Mouse (Mus musculus) left cerebral cortex, adult 11 months (tissue): Measurements from ENCODE around the gene Tle6.
"Not testable (repeated sequence)": the region's sequence is repeated elsewhere in the genome, so short reads cannot be mapped to it uniquely, and the experiment has no call there.

Experiments used
- DNase-seq: peaks from one replicate; pipeline ENCODE4 v3.0.0; 2022; ENCODE audit warnings: low spot score

The Tle6 gene

GRCm38 (mm10) chr10:81600738-81601203, at the start of gene Tle6:
Tle6 (minus strand) TSS chr10:81601073.
- DNase-seq = peak; percentile 91

GRCm38 (mm10) chr10:81648803-81649775, 48.2 kb upstream of the Tle6 start, which contains the start of gene Gm10778:
Gm10778 (plus strand) TSS chr10:81649059.
- DNase-seq = peak; percentile 82

GRCm38 (mm10) chr10:81646015-81646555, 45.2 kb upstream of the Tle6 start:
- no peak for DNase-seq

- DNase-seq = no peak
Measured at GRCm38 (mm10) chr10:81645391-81645790, 44.5 kb upstream of the Tle6 start.

- DNase-seq = no peak
Measured at GRCm38 (mm10) chr10:81644716-81645115, 43.8 kb upstream of the Tle6 start.

- no peak for DNase-seq
Measured at GRCm38 (mm10) chr10:81644162-81644561, 43.3 kb upstream of the Tle6 start.

- DNase-seq = peak; percentile 94
Measured at GRCm38 (mm10) chr10:81643449-81644055, 42.7 kb upstream of the Tle6 start.

- DNase-seq = no peak
Measured at GRCm38 (mm10) chr10:81642648-81643448, 42.0 kb upstream of the Tle6 start.

DNA sequence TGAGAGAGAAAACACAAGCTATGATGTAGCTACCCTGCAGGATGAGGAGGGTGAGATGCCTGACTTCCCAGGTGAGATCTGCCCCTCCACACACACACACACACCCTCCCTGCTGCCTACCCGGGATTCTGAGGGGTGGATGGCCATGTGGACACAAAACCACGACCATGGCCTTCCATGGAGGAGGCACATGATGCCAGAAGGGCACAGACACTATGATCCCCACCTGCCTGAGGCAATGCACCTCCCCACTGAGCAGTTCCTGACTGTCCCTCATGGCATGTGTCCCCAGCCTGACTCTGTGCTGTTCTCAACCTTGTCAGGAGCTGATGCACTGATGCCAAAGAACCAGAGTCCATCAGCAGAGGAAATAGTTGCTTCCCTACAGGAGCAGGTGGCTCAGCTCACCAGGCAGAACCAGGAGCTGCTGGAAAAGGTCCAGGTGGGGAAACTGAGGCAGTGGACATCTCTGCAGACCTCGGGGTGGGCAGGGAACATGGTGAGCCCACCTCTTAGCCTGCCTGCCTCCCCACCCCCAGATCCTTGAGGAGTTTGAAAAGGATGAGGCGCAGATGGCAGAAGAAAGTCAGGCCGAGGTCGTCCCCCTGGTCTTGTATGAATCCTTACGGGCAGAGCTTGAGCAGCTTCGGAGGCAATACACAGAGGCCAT, 41.2 kb upstream of the Tle6 start:
- DNase-seq = no peak

GRCm38 (mm10) chr10:81641566-81641965, 40.7 kb upstream of the Tle6 start:
- DNase-seq = no peak

DNA sequence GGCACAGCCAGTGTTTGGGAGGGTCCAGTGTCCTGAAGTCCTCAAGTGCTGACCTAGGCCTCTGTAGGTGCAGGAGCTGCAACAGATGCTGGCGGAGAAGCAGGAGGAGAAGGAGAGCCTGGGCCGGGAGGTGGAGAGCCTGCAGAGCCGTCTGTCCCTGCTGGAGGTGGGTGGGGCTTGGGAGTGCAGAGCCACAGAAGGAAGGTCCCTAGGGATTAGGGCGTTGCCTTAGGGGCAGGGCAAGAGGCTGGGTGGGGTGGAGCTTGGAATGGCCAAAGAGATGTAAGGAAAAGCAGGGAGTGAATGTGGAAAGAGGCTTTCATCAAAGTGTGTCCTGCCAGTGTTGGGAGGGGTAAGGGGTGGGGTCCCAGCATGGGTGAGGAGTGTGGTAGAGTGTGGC, 40.0 kb upstream of the Tle6 start:
- DNase-seq = not testable (repeated sequence)

DNA sequence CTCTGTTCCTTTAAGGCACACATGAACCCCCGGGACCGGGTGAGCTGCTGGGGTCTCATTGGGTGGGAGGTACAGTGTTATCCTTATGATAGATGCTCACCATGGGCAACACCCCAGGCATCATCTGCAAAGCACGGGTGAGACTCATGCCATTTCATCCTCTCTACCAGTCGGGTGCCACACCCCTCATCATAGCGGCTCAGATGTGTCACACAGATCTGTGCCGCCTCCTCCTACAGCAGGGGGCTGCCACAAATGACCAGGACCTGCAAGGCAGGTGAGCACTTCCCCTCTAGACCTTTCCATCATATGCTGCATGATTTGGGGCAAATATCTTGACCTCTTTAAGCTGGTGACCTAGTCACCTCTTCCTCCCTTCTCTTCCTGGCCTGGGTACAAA, 37.2 kb upstream of the Tle6 start:
- no peak for DNase-seq

DNA sequence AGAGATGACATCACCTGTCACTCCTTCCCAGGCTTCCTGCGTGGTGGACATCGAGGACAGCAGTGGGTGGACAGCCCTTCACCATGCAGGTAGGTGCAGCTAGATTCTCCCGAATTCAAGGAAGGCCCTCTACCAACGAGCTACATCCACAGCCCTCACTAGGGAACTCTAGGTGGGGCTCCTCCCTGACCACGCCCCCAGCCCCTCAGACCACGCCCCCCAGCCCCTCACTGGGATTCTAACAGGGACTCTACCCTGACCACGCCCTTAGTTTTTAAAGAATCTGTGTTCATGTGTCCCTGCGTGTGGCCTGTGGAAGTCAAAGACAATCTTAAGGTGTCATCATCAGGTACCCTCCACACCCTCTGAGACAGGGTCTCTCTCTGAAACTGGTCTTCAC, 35.5 kb upstream of the Tle6 start:
- no peak for DNase-seq

GRCm38 (mm10) chr10:81633253-81634099, 32.6 kb upstream of the Tle6 start:
- peak; percentile 84 for DNase-seq

GRCm38 (mm10) chr10:81628390-81628789, 27.5 kb upstream of the Tle6 start, which contains the start of gene Ankrd24:
Ankrd24 (plus strand) TSS chr10:81628540.
- no peak for DNase-seq

DNA sequence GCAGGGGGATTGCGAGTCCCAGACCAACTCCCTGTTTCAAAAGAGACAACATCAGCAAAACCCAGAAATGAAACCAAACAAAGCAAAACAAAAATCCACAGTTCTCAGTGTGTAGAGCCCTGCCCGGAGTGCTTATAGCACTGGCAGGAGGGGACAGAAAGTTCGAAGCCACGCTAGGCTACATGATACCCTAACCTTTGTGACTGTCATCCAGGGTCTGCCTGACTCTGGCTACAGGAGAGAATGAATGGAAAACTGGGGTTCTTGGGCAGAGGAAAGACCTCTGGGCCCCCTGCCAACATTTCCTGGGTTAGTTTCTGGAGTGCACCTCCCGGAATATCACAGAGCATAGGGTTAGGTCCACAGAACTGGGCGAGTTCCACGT, 27.0 kb upstream of the Tle6 start:
- no peak for DNase-seq

DNA sequence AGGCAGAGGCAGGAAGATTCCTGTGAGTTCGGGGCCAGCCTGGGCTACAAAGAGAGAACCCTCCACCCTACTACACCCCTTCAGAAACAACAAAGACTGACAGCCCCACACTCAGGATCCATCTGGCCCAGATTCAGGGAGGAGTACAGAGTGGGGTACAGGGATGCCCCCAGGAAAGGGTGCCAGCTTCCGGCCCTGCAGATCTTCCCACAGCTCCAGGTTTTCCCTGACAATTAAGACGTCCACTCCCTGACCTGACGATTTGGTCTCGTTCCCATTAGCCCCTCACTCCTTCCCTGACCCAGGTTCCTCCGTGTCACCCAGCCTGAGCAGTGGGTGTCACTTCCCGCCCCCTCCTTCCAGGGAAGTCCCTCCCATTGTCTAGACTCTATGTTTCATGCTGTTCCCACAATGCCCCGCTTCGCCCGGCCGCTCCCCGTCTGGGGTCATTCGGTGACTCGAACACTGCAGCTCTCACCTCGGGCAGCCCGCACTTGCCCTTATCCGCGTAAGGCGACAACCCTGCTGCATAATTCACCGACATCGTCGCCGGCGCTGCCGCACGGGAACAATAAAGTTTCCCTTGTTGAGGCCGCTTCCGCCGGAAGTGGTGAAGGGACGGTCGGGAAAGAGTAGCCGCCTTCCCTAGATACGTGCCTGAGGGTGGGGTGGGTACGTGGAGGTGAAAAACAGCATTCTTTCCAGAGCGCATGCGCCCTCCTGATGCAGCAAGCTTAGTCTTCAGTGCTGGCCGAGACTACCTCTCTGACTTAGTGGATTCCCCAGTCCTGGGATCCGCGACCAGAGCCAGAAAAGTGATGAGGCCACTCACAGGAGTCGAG, 26.3 kb upstream of the Tle6 start, which contains the start of gene Sirt6:
Gene Sirt6, minus strand, starts transcription at position 804 of the 842 bp plus-strand sequence.
- DNase-seq = peak; percentile 91

DNA sequence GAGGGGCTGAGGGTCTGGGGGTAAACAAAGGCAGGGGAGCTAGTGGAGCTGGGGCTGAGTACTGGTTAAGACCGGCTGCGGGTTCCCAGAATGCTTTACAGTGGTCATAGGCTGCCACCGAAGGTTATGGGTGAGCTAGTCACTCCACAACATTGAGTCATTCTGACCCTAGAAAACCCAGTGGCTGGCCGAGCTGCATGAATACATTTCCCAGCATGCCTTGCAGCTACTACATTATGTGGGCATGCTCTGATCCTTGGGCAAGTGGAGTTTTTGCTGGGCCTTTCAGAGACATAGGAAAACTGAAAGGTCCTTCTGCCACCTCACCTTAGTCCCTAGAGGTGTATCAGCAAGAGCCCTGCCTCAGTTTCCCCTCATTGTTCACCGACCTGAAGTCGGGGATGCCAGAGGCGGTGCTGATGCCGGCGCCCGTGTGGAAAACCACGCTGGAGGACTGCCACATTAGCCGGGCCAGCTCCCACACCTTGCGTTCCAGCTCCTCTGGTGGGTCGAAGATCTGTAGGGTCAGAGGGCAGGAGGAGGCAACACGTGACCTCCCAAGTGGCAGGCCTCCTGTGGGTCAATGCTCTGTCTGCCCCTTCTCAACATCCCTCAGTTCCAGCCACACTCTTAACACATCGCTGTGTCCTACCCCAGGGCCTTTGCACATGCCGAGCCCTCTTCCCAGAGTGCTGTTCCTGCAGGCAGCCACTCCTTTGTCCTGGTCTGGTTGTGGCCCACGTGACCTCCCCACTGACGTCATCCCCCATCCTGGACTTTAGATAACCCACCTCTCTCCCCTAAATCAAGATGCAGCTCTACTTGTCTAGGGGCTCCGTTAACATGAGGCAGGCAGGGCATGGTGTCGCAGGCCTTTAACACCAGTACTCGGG, 25.5 kb upstream of the Tle6 start:
- no peak for DNase-seq
